13 mouse cellular contexts compared by ENCODE assay signal in the genomic region with DNA sequence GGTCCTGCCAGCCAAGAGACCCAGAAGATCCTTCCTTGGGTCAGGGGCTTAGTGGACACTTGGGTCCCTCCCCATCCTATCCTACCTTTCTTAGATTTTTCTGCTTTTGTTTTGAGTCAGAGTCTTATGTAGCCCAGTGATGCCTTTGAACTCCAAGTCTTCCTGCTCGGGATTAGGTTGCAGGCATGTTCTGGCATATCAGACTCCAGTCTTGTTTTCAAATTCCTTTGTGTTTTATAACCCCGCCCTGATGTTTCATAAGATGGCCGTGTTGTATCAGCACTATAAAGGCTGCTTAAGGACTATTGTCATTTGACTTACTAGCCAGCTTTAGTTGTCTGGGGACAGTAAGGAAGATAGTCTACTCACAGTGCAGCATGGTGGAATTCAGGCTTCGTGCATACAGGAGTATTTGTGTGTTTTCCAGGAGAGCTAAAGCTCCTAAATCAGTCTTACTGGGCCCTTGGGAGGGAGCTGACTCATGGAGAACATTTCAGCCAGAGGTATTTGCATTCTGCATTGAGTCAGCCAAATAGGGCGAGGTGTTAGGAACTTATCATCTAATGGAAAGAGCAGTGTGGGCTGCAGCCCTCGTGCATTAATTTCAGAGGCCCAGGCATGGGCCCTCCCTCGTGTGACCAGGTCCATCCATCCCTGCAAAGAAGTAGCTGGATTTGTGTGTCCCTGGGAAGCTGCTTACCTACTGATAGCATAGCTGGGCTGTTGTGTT. TPM values are rescaled to one million over a fixed set of nuclear protein-coding genes. Genes with fewer than 3 reads are reported as not detected.
DNase-seq lines count a peak whose midpoint lies in the region; ATAC-seq and TF ChIP-seq lines count a peak whose summit lies in the region.
"Had no signal": no experiment of that assay in that cellular context is flagged by ENCODE, and none has a peak within 500 bp of the region (broad histone marks: within the 10 kb centered on the region; RNA-seq: fewer than 3 reads in every experiment).

No protein-coding gene starts in this region.

- no peak overlapping the region for H3K4me3 ChIP-seq in heart, adult 2 months
- H3K4me3 ChIP-seq in stomach, postnatal 0 days (ENCODE audit: low read depth, low read length) = no peak overlapping the region
- H3K4me3 ChIP-seq: hindbrain, embryonic 12.5 days had no signal

- H3K36me3 ChIP-seq in heart, adult 2 months (ENCODE audit: control insufficient read depth, insufficient read depth, low read length) = peaks cover 5% of the 10 kb centered on the region; the same call in 1 of the 2 replicates
- H3K36me3 ChIP-seq in stomach, postnatal 0 days (ENCODE audit: control insufficient read depth, insufficient read depth, low read length) = peaks cover 27% of the 10 kb centered on the region

- no peak for TF ChIP-seq EP300 in heart, adult 2 months (IDR thresholded peaks at IDR 0.05; ENCODE audit: insufficient read depth, low read depth, low read length)
- TF ChIP-seq EP300 in stomach, postnatal 0 days (optimal IDR thresholded peaks at IDR 0.05) = peak; percentile 35

- peak overlapping the region; percentile 36; the same call in 1 of the 2 replicates for H3K27ac ChIP-seq in heart, adult 2 months
- H3K27ac ChIP-seq in stomach, postnatal 0 days (replicated peaks) = peak overlapping the region; percentile 82
- H3K27ac ChIP-seq: hindbrain, embryonic 12.5 days had no signal

- peak; percentile 67 for ATAC-seq in stomach, postnatal 0 days (ENCODE audit: low FRiP score, low TSS enrichment)

- no peaks in the 10 kb centered on the region for H3K9me3 ChIP-seq in stomach, postnatal 0 days (ENCODE audit: control insufficient read depth, low read length)
- H3K9me3 ChIP-seq: hindbrain, embryonic 12.5 days had no signal

- no peaks in the 10 kb centered on the region for H3K79me2 ChIP-seq in heart, adult 2 months (replicated peaks; ENCODE audit: control insufficient read depth, insufficient read depth, low read length)

- intact Hi-C loops in heart, adult 2 months (cut with DNase I) = no loop called here
- intact Hi-C loops in heart, postnatal 25 days (cut with DNase I) = no loop called here

- H3K27me3 ChIP-seq in heart, adult 2 months (ENCODE audit: control insufficient read depth, insufficient read depth, low read length) = no peaks in the 10 kb centered on the region
- no peaks in the 10 kb centered on the region for H3K27me3 ChIP-seq in stomach, postnatal 0 days (ENCODE audit: control insufficient read depth, insufficient read depth, low read length)
- H3K27me3 ChIP-seq: CH12.LX; hindbrain, embryonic 12.5 days had no signal

- H3K4me2 ChIP-seq in stomach, postnatal 0 days (replicated peaks; ENCODE audit: low read depth) = no peak overlapping the region
- H3K4me2 ChIP-seq: hindbrain, embryonic 12.5 days had no signal

- TF ChIP-seq POLR2A in heart, adult 2 months (IDR thresholded peaks at IDR 0.05; ENCODE audit: insufficient read depth, low read depth, low read length) = no peak

- peak in 1 of 2 experiments; percentile 49 for DNase-seq in heart, adult 2 months
- DNase-seq in heart, postnatal 25 days (ENCODE audit: low spot score) = no peak
- peak; percentile 21 for DNase-seq in right cerebral cortex, adult 18-20 months
- no peak for DNase-seq in right cerebral cortex, postnatal 25 days
- peak; percentile 71 for DNase-seq in fat pad, adult 2 months (ENCODE audit: extremely low read depth, low read depth, low spot score)
- DNase-seq in stomach, postnatal 0 days (ENCODE audit: low spot score) = peak; percentile 34
- DNase-seq in thymus, postnatal 0 days (ENCODE audit: low spot score) = no peak
- no peak for DNase-seq in kidney, postnatal 4 days
- DNase-seq: cerebellum, adult 9-11 months; kidney, adult 2 months; thymus, adult 18-20 months had no signal

- WGBS in heart, adult 2 months = 48% methylated on average over 7 of the region's 7 CpGs
- WGBS in stomach, postnatal 0 days = 42% methylated on average over 7 of the region's 7 CpGs

- H3K4me1 ChIP-seq in heart, adult 2 months (ENCODE audit: control insufficient read depth, insufficient read depth, low read length) = peaks cover 20% of the 10 kb centered on the region
- H3K4me1 ChIP-seq in stomach, postnatal 0 days (replicated peaks; ENCODE audit: control insufficient read depth, insufficient read depth) = 0 out of 2 replicates have a peak, but pooled peaks cover 3% of the 10 kb centered on the region
- H3K4me1 ChIP-seq: hindbrain, embryonic 12.5 days had no signal

- TF ChIP-seq CTCF in heart, adult 2 months (IDR thresholded peaks at IDR 0.05) = no peak
- TF ChIP-seq CTCF in stomach, postnatal 0 days (IDR thresholded peaks at IDR 0.05; ENCODE audit: low read depth) = no peak

- H3K9ac ChIP-seq in heart, adult 2 months (ENCODE audit: low read depth, low read length) = no peak overlapping the region
- no peak overlapping the region for H3K9ac ChIP-seq in stomach, postnatal 0 days (ENCODE audit: low read length)
- H3K9ac ChIP-seq: hindbrain, embryonic 12.5 days had no signal

RNA-seq across cellular contexts. Expression of a gene that starts 13.6 kb away (rescaled TPM):
- 10 to 100 TPM; 47.0 to 71.1 TPM for total RNA-seq in heart, adult 2 months (2021)
- 60.6 and 62.3 TPM in 2 replicates for polyA plus RNA-seq in heart, adult 2 months (2012; rRNA removed)
- 10 to 100 TPM; 63.0 to 63.6 TPM for total RNA-seq in heart, postnatal 25 days (2021)
- 13.9 and 17.1 TPM in 2 replicates for polyA plus RNA-seq in stomach, postnatal 0 days (2015; fragmentation: Nextera tagmentation; extraction: Ambion mirVana)
- 2.8 and 4.2 TPM in 2 replicates for polyA plus RNA-seq in thymus, postnatal 0 days (2015; fragmentation: Nextera tagmentation; extraction: Ambion mirVana)
- total RNA-seq: CH12.LX had no signal

RNA-seq across cellular contexts. Expression of a gene that starts 24.1 kb away (rescaled TPM):
- total RNA-seq in heart, adult 2 months (2021) = 10 to 100 TPM; 26.7 to 27.9 TPM
- 19.8 and 34.5 TPM in 2 replicates for polyA plus RNA-seq in heart, adult 2 months (2012; rRNA removed)
- total RNA-seq in heart, postnatal 25 days (2021) = 10 to 100 TPM; 28.0 to 30.2 TPM
- polyA plus RNA-seq in stomach, postnatal 0 days (2015; fragmentation: Nextera tagmentation; extraction: Ambion mirVana) = 73.1 and 73.5 TPM in 2 replicates
- polyA plus RNA-seq in thymus, postnatal 0 days (2015; fragmentation: Nextera tagmentation; extraction: Ambion mirVana) = 112 and 121 TPM in 2 replicates

RNA-seq across cellular contexts. Expression of a gene that starts 24.1 kb away (rescaled TPM):
- 10 to 100 TPM; 36.7 to 42.8 TPM for total RNA-seq in heart, adult 2 months (2021)
- 57.8 and 66.2 TPM in 2 replicates for polyA plus RNA-seq in heart, adult 2 months (2012; rRNA removed)
- 10 to 100 TPM; 42.8 TPM for total RNA-seq in heart, postnatal 25 days (2021)
- polyA plus RNA-seq in stomach, postnatal 0 days (2015; fragmentation: Nextera tagmentation; extraction: Ambion mirVana) = 64.7 and 65.7 TPM in 2 replicates
- polyA plus RNA-seq in thymus, postnatal 0 days (2015; fragmentation: Nextera tagmentation; extraction: Ambion mirVana) = 48.6 and 49.2 TPM in 2 replicates

Comparison
In these comparisons a context has a peak if more than half of its experiments do, and no peak if none do; other contexts are left out.
1. DNase-seq: peak in right cerebral cortex, adult 18-20 months (single experiment), fat pad, adult 2 months (single experiment) and stomach, postnatal 0 days (single experiment); none in heart, postnatal 25 days (single experiment), right cerebral cortex, postnatal 25 days (single experiment), thymus, postnatal 0 days (single experiment) and kidney, postnatal 4 days (0 of 2).